Mouse (Mus musculus) v-Abl transformed pro-B cells (cell line): ENCODE results near the gene Heatr5a.

Experiments used
- in situ Hi-C, 2 experiments: fragments of 400-800 bp; cut with MboI; formaldehyde crosslinking; loops; one replicate each; pipeline ENCODE4 v1.15.1; 2025; ENCODE audit not compliant: unreplicated experiment in 2 of 2

Gene Heatr5a

GRCm38 (mm10) chr12:51888609-51889008, 82.5 kb downstream of the Heatr5a start:
- in situ Hi-C loops = loop anchor here in 1 of 2 experiments (5.0 kb wide), 1 partner anchor 61 kb away; the partner anchor contains the start of gene Hectd1

- in situ Hi-C loops = loop anchor here in 1 of 2 experiments (5.0 kb wide), 1 partner anchor 60 kb away; the partner anchor contains the start of gene Hectd1
Measured at GRCm38 (mm10) chr12:51887301-51888290, 83.5 kb downstream of the Heatr5a start.

- in situ Hi-C loops = loop anchor here in 1 of 2 experiments (5.0 kb wide), 1 partner anchor 59 kb away; the partner anchor contains the start of gene Hectd1
Measured at GRCm38 (mm10) chr12:51886369-51886768, 84.8 kb downstream of the Heatr5a start.

GRCm38 (mm10) chr12:51884801-51885200, 86.3 kb downstream of the Heatr5a start:
- in situ Hi-C loops = loop anchor here in 1 of 2 experiments (5.0 kb wide), 1 partner anchor 58 kb away; the partner anchor contains the start of gene Hectd1

GRCm38 (mm10) chr12:51883297-51883805, 87.8 kb downstream of the Heatr5a start:
- in situ Hi-C loops = no loop called here

- in situ Hi-C loops = no loop called here
Measured at GRCm38 (mm10) chr12:51882606-51883296, 88.4 kb downstream of the Heatr5a start.

GRCm38 (mm10) chr12:51881775-51882174, 89.3 kb downstream of the Heatr5a start:
- in situ Hi-C loops = no loop called here

GRCm38 (mm10) chr12:51871446-51872144, 99.5 kb downstream of the Heatr5a start:
- in situ Hi-C loops = no loop called here

GRCm38 (mm10) chr12:51869511-51869910, 101.6 kb downstream of the Heatr5a start:
- in situ Hi-C loops = no loop called here

- in situ Hi-C loops = no loop called here
Measured at GRCm38 (mm10) chr12:51867076-51867475, 104.0 kb downstream of the Heatr5a start.

GRCm38 (mm10) chr12:51866226-51866910, 104.8 kb downstream of the Heatr5a start:
- in situ Hi-C loops = no loop called here

- in situ Hi-C loops = no loop called here
Measured at GRCm38 (mm10) chr12:51865790-51866179, 105.3 kb downstream of the Heatr5a start.

- in situ Hi-C loops = no loop called here
Measured at GRCm38 (mm10) chr12:51865061-51865789, 105.9 kb downstream of the Heatr5a start.

GRCm38 (mm10) chr12:51863116-51864002, 107.8 kb downstream of the Heatr5a start:
- in situ Hi-C loops = no loop called here

- in situ Hi-C loops = no loop called here
Measured at GRCm38 (mm10) chr12:51858134-51859028, 112.7 kb downstream of the Heatr5a start.

GRCm38 (mm10) chr12:51856768-51857295, 114.3 kb downstream of the Heatr5a start:
- in situ Hi-C loops = no loop called here

GRCm38 (mm10) chr12:51855872-51856271, 115.2 kb downstream of the Heatr5a start:
- in situ Hi-C loops = no loop called here
